Mouse (Mus musculus): ENCODE data around the gene Il12b. TPM values are rescaled to one million over a fixed set of nuclear protein-coding genes. Genes with fewer than 3 reads are reported as not detected.

The Il12b gene
- polyA plus RNA-seq (2015; fragmentation: Illumina TruSeq; extraction: RNeasy Lipid Tissue Mini Kit (QIAGEN cat#74804); ENCODE audit: insufficient read depth, low replicate concordance) = 4.2 TPM

GRCm38 (mm10) chr11:44399763-44400162, at the start of gene Il12b:
TSS of gene Il12b (plus strand) at chr11:44400063.

Other genes starting within 250 kb of the Il12b start
- 146 TPM for gene Ublcp1, start 70.4 kb downstream of the Il12b start, polyA plus RNA-seq (2015; fragmentation: Illumina TruSeq; extraction: RNeasy Lipid Tissue Mini Kit (QIAGEN cat#74804); ENCODE audit: insufficient read depth, low replicate concordance)
- 131 TPM for gene Rnf145, start 118.9 kb downstream of the Il12b start, polyA plus RNA-seq (2015; fragmentation: Illumina TruSeq; extraction: RNeasy Lipid Tissue Mini Kit (QIAGEN cat#74804); ENCODE audit: insufficient read depth, low replicate concordance)
- gene Ebf1, start 217.3 kb downstream of the Il12b start, polyA plus RNA-seq (2015; fragmentation: Illumina TruSeq; extraction: RNeasy Lipid Tissue Mini Kit (QIAGEN cat#74804); ENCODE audit: insufficient read depth, low replicate concordance) = 45.6 TPM

All from spleen, adult 10 weeks (tissue).